Mouse (Mus musculus): ENCODE results near the gene Cd59a. TPM values are rescaled to one million over a fixed set of nuclear protein-coding genes. Genes with fewer than 3 reads are reported as not detected.
"Not testable (repeated sequence)": the region's sequence is repeated elsewhere in the genome, so short reads cannot be mapped to it uniquely, and the experiment has no call there.

The Cd59a gene
- polyA plus RNA-seq (2014; fragmentation: Nextera tagmentation; extraction: Ambion mirVana) = 38.2 and 40.7 TPM in 2 replicates

- Histone ChIP-seq H3K27me3 (ENCODE audit: control insufficient read depth, insufficient read depth, low read length) (no peaks in the 10 kb centered on the region), H3K9me3 (ENCODE audit: control insufficient read depth, low read length) (no peaks in the 10 kb centered on the region), H3K9ac (ENCODE audit: low read depth, low read length) (peak within 1 kb of the TSS; percentile 51), H3K36me3 (ENCODE audit: control insufficient read depth, insufficient read depth, low read length) (no peaks in the 10 kb centered on the region), H3K27ac (ENCODE audit: low read depth, low read length) (peak within 1 kb of the TSS; percentile 60), H3K4me3 (ENCODE audit: low read length) (peak within 1 kb of the TSS; percentile 49), H3K4me1 (ENCODE audit: control insufficient read depth, insufficient read depth, low read length) (peaks cover 5% of the 10 kb centered on the region; the same call in 1 of the 2 replicates), H3K4me2 (replicated peaks; ENCODE audit: low read depth, low read length) (peak within 1 kb of the TSS; percentile 73)
- ATAC-seq (ENCODE audit: low FRiP score, low TSS enrichment) = peak; percentile 93
- 2% methylated on average over 15 of the region's 15 CpGs for WGBS
Observed at GRCm38 (mm10) chr2:104095741-104096213, at the start of gene Cd59a. TSS of gene Cd59a (plus strand) at chr2:104095801.

- Histone ChIP-seq H3K4me1 (ENCODE audit: control insufficient read depth, insufficient read depth, low read length) (no peaks in the 10 kb centered on the region), H3K4me2 (replicated peaks; ENCODE audit: low read depth, low read length) (no peak overlapping the region), H3K9me3 (ENCODE audit: control insufficient read depth, low read length) (no peaks in the 10 kb centered on the region), H3K27me3 (ENCODE audit: control insufficient read depth, insufficient read depth, low read length) (no peaks in the 10 kb centered on the region), H3K4me3 (ENCODE audit: low read length) (no peak overlapping the region), H3K9ac (ENCODE audit: low read depth, low read length) (no peak overlapping the region), H3K27ac (ENCODE audit: low read depth, low read length) (no peak overlapping the region), H3K36me3 (ENCODE audit: control insufficient read depth, insufficient read depth, low read length) (peaks cover 35% of the 10 kb centered on the region)
- WGBS = 90% methylated on average over 1 of the region's 1 CpGs
- no peak for ATAC-seq (ENCODE audit: low FRiP score, low TSS enrichment)
Observed at GRCm38 (mm10) chr2:104058381-104058780, 37.2 kb upstream of the Cd59a start.

- no peak overlapping the region for H3K4me3 ChIP-seq (ENCODE audit: low read length)
- H3K27me3 ChIP-seq (ENCODE audit: control insufficient read depth, insufficient read depth, low read length) = no peaks in the 10 kb centered on the region
- no peak overlapping the region for H3K27ac ChIP-seq (ENCODE audit: low read depth, low read length)
- 94% methylated on average over 4 of the region's 4 CpGs for WGBS
- ATAC-seq (ENCODE audit: low FRiP score, low TSS enrichment) = no peak
- H3K36me3 ChIP-seq (ENCODE audit: control insufficient read depth, insufficient read depth, low read length) = peaks cover 29% of the 10 kb centered on the region
- H3K9me3 ChIP-seq (ENCODE audit: control insufficient read depth, low read length) = no peaks in the 10 kb centered on the region
- H3K4me2 ChIP-seq (replicated peaks; ENCODE audit: low read depth, low read length) = no peak overlapping the region
- no peak overlapping the region for H3K9ac ChIP-seq (ENCODE audit: low read depth, low read length)
- H3K4me1 ChIP-seq (ENCODE audit: control insufficient read depth, insufficient read depth, low read length) = no peaks in the 10 kb centered on the region
Observed at GRCm38 (mm10) chr2:104058954-104059353, 36.6 kb upstream of the Cd59a start.

GRCm38 (mm10) chr2:104059786-104060185 lies 35.8 kb upstream of the Cd59a start:
- H3K27me3 ChIP-seq (ENCODE audit: control insufficient read depth, insufficient read depth, low read length) = no peaks in the 10 kb centered on the region
- no peak for ATAC-seq (ENCODE audit: low FRiP score, low TSS enrichment)
- H3K4me3 ChIP-seq (ENCODE audit: low read length) = no peak overlapping the region
- H3K4me1 ChIP-seq (ENCODE audit: control insufficient read depth, insufficient read depth, low read length) = no peaks in the 10 kb centered on the region
- peaks cover 22% of the 10 kb centered on the region for H3K36me3 ChIP-seq (ENCODE audit: control insufficient read depth, insufficient read depth, low read length)
- H3K9me3 ChIP-seq (ENCODE audit: control insufficient read depth, low read length) = no peaks in the 10 kb centered on the region
- H3K9ac ChIP-seq (ENCODE audit: low read depth, low read length) = no peak overlapping the region
- no peak overlapping the region for H3K4me2 ChIP-seq (replicated peaks; ENCODE audit: low read depth, low read length)
- H3K27ac ChIP-seq (ENCODE audit: low read depth, low read length) = no peak overlapping the region
- WGBS = 74% methylated on average over 10 of the region's 10 CpGs

- H3K9me3 ChIP-seq (ENCODE audit: control insufficient read depth, low read length) = no peaks in the 10 kb centered on the region
- no peaks in the 10 kb centered on the region for H3K4me1 ChIP-seq (ENCODE audit: control insufficient read depth, insufficient read depth, low read length)
- H3K9ac ChIP-seq (ENCODE audit: low read depth, low read length) = no peak overlapping the region
- no peak overlapping the region for H3K4me2 ChIP-seq (replicated peaks; ENCODE audit: low read depth, low read length)
- H3K27me3 ChIP-seq (ENCODE audit: control insufficient read depth, insufficient read depth, low read length) = no peaks in the 10 kb centered on the region
- ATAC-seq (ENCODE audit: low FRiP score, low TSS enrichment) = no peak
- no peak overlapping the region for H3K27ac ChIP-seq (ENCODE audit: low read depth, low read length)
- no peak overlapping the region for H3K4me3 ChIP-seq (ENCODE audit: low read length)
- peaks cover 15% of the 10 kb centered on the region for H3K36me3 ChIP-seq (ENCODE audit: control insufficient read depth, insufficient read depth, low read length)
- WGBS = 97% methylated on average over 6 of the region's 6 CpGs
Observed at GRCm38 (mm10) chr2:104060996-104061395, 34.6 kb upstream of the Cd59a start.

GRCm38 (mm10) chr2:104062665-104063064 lies 32.9 kb upstream of the Cd59a start:
- H3K27ac ChIP-seq (ENCODE audit: low read depth, low read length) = no peak overlapping the region
- no peak for ATAC-seq (ENCODE audit: low FRiP score, low TSS enrichment)
- H3K4me1 ChIP-seq (ENCODE audit: control insufficient read depth, insufficient read depth, low read length) = no peaks in the 10 kb centered on the region
- peaks cover 15% of the 10 kb centered on the region; the same call in 1 of the 2 replicates for H3K36me3 ChIP-seq (ENCODE audit: control insufficient read depth, insufficient read depth, low read length)
- no peak overlapping the region for H3K4me3 ChIP-seq (ENCODE audit: low read length)
- no peaks in the 10 kb centered on the region for H3K27me3 ChIP-seq (ENCODE audit: control insufficient read depth, insufficient read depth, low read length)
- no peak overlapping the region for H3K4me2 ChIP-seq (replicated peaks; ENCODE audit: low read depth, low read length)
- H3K9ac ChIP-seq (ENCODE audit: low read depth, low read length) = no peak overlapping the region
- no peaks in the 10 kb centered on the region for H3K9me3 ChIP-seq (ENCODE audit: control insufficient read depth, low read length)

- Histone ChIP-seq H3K27me3 (ENCODE audit: control insufficient read depth, insufficient read depth, low read length) (no peaks in the 10 kb centered on the region), H3K36me3 (ENCODE audit: control insufficient read depth, insufficient read depth, low read length) (peaks cover 15% of the 10 kb centered on the region; the same call in 1 of the 2 replicates), H3K4me2 (replicated peaks; ENCODE audit: low read depth, low read length) (no peak overlapping the region), H3K27ac (ENCODE audit: low read depth, low read length) (no peak overlapping the region), H3K9ac (ENCODE audit: low read depth, low read length) (no peak overlapping the region), H3K9me3 (ENCODE audit: control insufficient read depth, low read length) (no peaks in the 10 kb centered on the region), H3K4me1 (ENCODE audit: control insufficient read depth, insufficient read depth, low read length) (no peaks in the 10 kb centered on the region), H3K4me3 (ENCODE audit: low read length) (no peak overlapping the region)
- 80% methylated on average over 2 of the region's 2 CpGs for WGBS
- ATAC-seq (ENCODE audit: low FRiP score, low TSS enrichment) = no peak
Observed at GRCm38 (mm10) chr2:104064152-104064551, 31.4 kb upstream of the Cd59a start.

GRCm38 (mm10) chr2:104065526-104065925 lies 30.1 kb upstream of the Cd59a start, which contains the start of gene Gm10912:
TSS of gene Gm10912 (plus strand) at chr2:104065826.
- H3K27ac ChIP-seq (ENCODE audit: low read depth, low read length); H3K9me3 ChIP-seq (ENCODE audit: control insufficient read depth, low read length); H3K4me2 ChIP-seq (replicated peaks; ENCODE audit: low read depth, low read length); H3K4me1 ChIP-seq (ENCODE audit: control insufficient read depth, insufficient read depth, low read length); H3K9ac ChIP-seq (ENCODE audit: low read depth, low read length); H3K36me3 ChIP-seq (ENCODE audit: control insufficient read depth, insufficient read depth, low read length); H3K4me3 ChIP-seq (ENCODE audit: low read length); H3K27me3 ChIP-seq (ENCODE audit: control insufficient read depth, insufficient read depth, low read length); ATAC-seq (ENCODE audit: low FRiP score, low TSS enrichment): not testable (repeated sequence)
- whole genome bisulfite sequencing = 82% methylated on average over 6 of the region's 6 CpGs

- H3K4me3 ChIP-seq (ENCODE audit: low read length); H3K27me3 ChIP-seq (ENCODE audit: control insufficient read depth, insufficient read depth, low read length); H3K9me3 ChIP-seq (ENCODE audit: control insufficient read depth, low read length); H3K4me1 ChIP-seq (ENCODE audit: control insufficient read depth, insufficient read depth, low read length); H3K36me3 ChIP-seq (ENCODE audit: control insufficient read depth, insufficient read depth, low read length); H3K4me2 ChIP-seq (replicated peaks; ENCODE audit: low read depth, low read length); ATAC-seq (ENCODE audit: low FRiP score, low TSS enrichment); H3K27ac ChIP-seq (ENCODE audit: low read depth, low read length); H3K9ac ChIP-seq (ENCODE audit: low read depth, low read length): not testable (repeated sequence)
- WGBS = 84% methylated on average over 7 of the region's 7 CpGs
Observed at GRCm38 (mm10) chr2:104068450-104068849, 27.2 kb upstream of the Cd59a start, which contains the start of gene Gm10799. TSS of gene Gm10799 (minus strand) at chr2:104068550.
